Mouse (Mus musculus) stomach, postnatal 0 days (tissue): ENCODE measurements around the gene Wdr45.

Source experiments
- CTCF ChIP-seq: IDR thresholded peaks from 2 replicates; pipeline ENCODE4 v1.5.1; 2016; ENCODE audit warnings: antibody characterized with exemption, low read depth, mild to moderate bottlenecking, moderate library complexity
- EP300 ChIP-seq: optimal IDR thresholded peaks from 2 replicates; pipeline ENCODE3; 2016; ENCODE audit warnings: antibody characterized with exemption

- no peak for TF ChIP-seq CTCF
- TF ChIP-seq EP300 = no peak
These were observed 8.6 kb downstream of the Wdr45 start for GRCm38 (mm10) chrX:7722691-7723090.
